Mouse (Mus musculus): Measurements from ENCODE around the gene Aoc3. TPM values are rescaled to one million over a fixed set of nuclear protein-coding genes. Genes with fewer than 3 reads are reported as not detected.

Aoc3 gene
- 0.18 and 0.34 TPM in 2 replicates for polyA plus RNA-seq (2015; fragmentation: Nextera tagmentation; extraction: Ambion mirVana)

DNA sequence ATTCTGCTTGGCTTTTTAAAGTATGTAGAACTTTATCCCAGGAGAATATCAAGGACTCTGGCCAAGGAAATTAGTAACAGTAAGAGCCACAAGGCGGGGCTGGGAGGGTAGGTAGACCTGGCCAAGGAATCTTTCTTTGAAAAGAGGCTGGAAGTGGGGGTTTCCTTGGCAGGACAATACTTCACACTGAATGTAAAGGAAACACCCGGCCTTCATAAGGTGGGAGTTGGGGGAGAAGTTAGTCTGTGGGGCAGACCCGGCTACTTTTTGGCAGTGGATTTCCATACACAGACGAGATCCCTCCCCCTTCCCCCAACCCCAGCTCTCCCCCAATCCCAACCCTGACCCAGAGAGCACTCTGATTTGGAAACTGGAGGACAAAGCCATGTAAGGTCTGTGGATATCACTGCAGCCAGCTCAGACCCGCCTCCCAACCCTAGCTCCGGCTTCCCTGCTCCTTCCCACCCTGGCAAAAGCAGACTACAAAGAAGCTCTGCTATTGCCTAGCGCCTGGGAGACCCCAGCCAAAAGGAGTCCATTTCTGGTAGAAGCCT, at the start of gene Aoc3:
Aoc3 (plus strand) TSS at position 235 of the 554 bp plus-strand sequence.

GRCm38 (mm10) chr11:101302004-101302798, 28.2 kb upstream of the Aoc3 start, which contains the start of gene Becn1:
TSS of gene Becn1 (minus strand) at chr11:101302286.

GRCm38 (mm10) chr11:101315665-101316500, 14.5 kb upstream of the Aoc3 start, which contains the start of gene Psme3:
TSS of gene Psme3 (plus strand) at chr11:101316213.

GRCm38 (mm10) chr11:101324763-101325162, 5.6 kb upstream of the Aoc3 start, which contains the start of gene Aoc2:
TSS of gene Aoc2 (plus strand) at chr11:101325063.

DNA sequence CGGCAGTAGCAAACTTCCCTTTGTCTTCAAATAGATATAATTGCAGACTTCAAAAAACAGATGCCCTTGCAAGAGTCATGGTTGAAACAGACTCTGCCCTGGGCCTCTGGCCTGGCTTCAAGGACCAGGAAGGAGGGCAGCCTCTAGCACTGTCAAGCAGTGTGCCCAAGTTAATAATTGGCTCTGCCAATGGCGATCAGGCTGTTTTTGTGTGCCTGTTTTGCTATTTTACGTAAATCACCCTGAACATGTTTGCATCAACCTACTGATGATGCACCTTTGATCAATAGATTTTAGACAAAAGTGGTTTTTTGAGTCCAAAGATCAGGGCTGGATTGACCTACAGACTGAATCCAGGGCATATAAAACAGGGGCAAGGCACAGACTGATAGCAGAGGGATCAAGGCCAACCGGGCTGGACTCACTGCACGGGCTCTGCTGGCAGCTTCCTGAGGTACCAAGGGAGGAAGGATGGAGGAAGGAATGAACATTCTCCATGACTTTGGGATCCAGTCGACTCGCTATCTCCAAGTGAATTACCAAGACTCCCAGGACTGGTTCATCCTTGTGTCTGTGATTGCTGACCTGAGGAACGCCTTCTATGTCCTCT, 37.0 kb downstream of the Aoc3 start, which contains the start of gene G6pc:
G6pc (plus strand) TSS at position 236 of the 610 bp plus-strand sequence.

Small RNA genes lying within 50 kb of the gene (microRNA-seq; reads per million reads assigned to microRNA genes)
- not detected for gene Gm25593

Other genes with a start within 250 kb of the Aoc3 start
- gene Coasy, start 248.0 kb upstream of the Aoc3 start, polyA plus RNA-seq (2015; fragmentation: Nextera tagmentation; extraction: Ambion mirVana): 30.7 and 32.2 TPM in 2 replicates
- 66.4 and 68.3 TPM in 2 replicates for gene Mlx, start 243.3 kb upstream of the Aoc3 start, polyA plus RNA-seq (2015; fragmentation: Nextera tagmentation; extraction: Ambion mirVana)
- 11.4 and 15.9 TPM in 2 replicates for gene Psmc3ip, start 235.2 kb upstream of the Aoc3 start, polyA plus RNA-seq (2015; fragmentation: Nextera tagmentation; extraction: Ambion mirVana)
- gene Retreg3, start 210.7 kb upstream of the Aoc3 start, polyA plus RNA-seq (2015; fragmentation: Nextera tagmentation; extraction: Ambion mirVana): 21.0 and 22.1 TPM in 2 replicates
- 61.3 and 65.4 TPM in 2 replicates for gene Tubg1, start 210.7 kb upstream of the Aoc3 start, polyA plus RNA-seq (2015; fragmentation: Nextera tagmentation; extraction: Ambion mirVana)
- gene Tubg2, start 174.7 kb upstream of the Aoc3 start, polyA plus RNA-seq (2015; fragmentation: Nextera tagmentation; extraction: Ambion mirVana): 62.5 and 67.4 TPM in 2 replicates
- 13.6 and 14.3 TPM in 2 replicates for gene Cntnap1, start 160.1 kb upstream of the Aoc3 start, polyA plus RNA-seq (2015; fragmentation: Nextera tagmentation; extraction: Ambion mirVana)
- 7.9 and 10.5 TPM in 2 replicates for gene Plekhh3, start 159.3 kb upstream of the Aoc3 start, polyA plus RNA-seq (2015; fragmentation: Nextera tagmentation; extraction: Ambion mirVana)
- gene Ccr10, start 155.2 kb upstream of the Aoc3 start, polyA plus RNA-seq (2015; fragmentation: Nextera tagmentation; extraction: Ambion mirVana): 0.56 and 1.0 TPM in 2 replicates
- 21.5 and 25.4 TPM in 2 replicates for gene Ezh1, start 104.1 kb upstream of the Aoc3 start, polyA plus RNA-seq (2015; fragmentation: Nextera tagmentation; extraction: Ambion mirVana)
- 143 and 155 TPM in 2 replicates for gene Ramp2, start 84.6 kb upstream of the Aoc3 start, polyA plus RNA-seq (2015; fragmentation: Nextera tagmentation; extraction: Ambion mirVana)
- gene Vps25, start 76.9 kb upstream of the Aoc3 start, polyA plus RNA-seq (2015; fragmentation: Nextera tagmentation; extraction: Ambion mirVana): 129 and 133 TPM in 2 replicates
- gene Wnk4, start 70.0 kb upstream of the Aoc3 start, polyA plus RNA-seq (2015; fragmentation: Nextera tagmentation; extraction: Ambion mirVana): 5.9 and 6.4 TPM in 2 replicates
- gene Cntd1, start 51.6 kb upstream of the Aoc3 start, polyA plus RNA-seq (2015; fragmentation: Nextera tagmentation; extraction: Ambion mirVana): 0.48 and 1.0 TPM in 2 replicates
- gene Coa3, start 51.5 kb upstream of the Aoc3 start, polyA plus RNA-seq (2015; fragmentation: Nextera tagmentation; extraction: Ambion mirVana): 229 and 252 TPM in 2 replicates
- gene Becn1, start 28.3 kb upstream of the Aoc3 start, polyA plus RNA-seq (2015; fragmentation: Nextera tagmentation; extraction: Ambion mirVana): 131 and 140 TPM in 2 replicates
- 80.5 and 81.0 TPM in 2 replicates for gene Psme3, start 14.4 kb upstream of the Aoc3 start, polyA plus RNA-seq (2015; fragmentation: Nextera tagmentation; extraction: Ambion mirVana)
- 0.46 and 0.64 TPM in 2 replicates for gene Aoc2, start 5.5 kb upstream of the Aoc3 start, polyA plus RNA-seq (2015; fragmentation: Nextera tagmentation; extraction: Ambion mirVana)
- gene G6pc, start 37.0 kb downstream of the Aoc3 start, polyA plus RNA-seq (2015; fragmentation: Nextera tagmentation; extraction: Ambion mirVana): not detected in 2 replicates
- 84.4 and 90.0 TPM in 2 replicates for gene Aarsd1, start 87.0 kb downstream of the Aoc3 start, polyA plus RNA-seq (2015; fragmentation: Nextera tagmentation; extraction: Ambion mirVana)
- gene Gm27029, start 94.2 kb downstream of the Aoc3 start, polyA plus RNA-seq (2015; fragmentation: Nextera tagmentation; extraction: Ambion mirVana): 5.1 and 6.6 TPM in 2 replicates
- gene Rundc1, start 94.5 kb downstream of the Aoc3 start, polyA plus RNA-seq (2015; fragmentation: Nextera tagmentation; extraction: Ambion mirVana): 22.4 and 24.5 TPM in 2 replicates
- 4.1 and 4.5 TPM in 2 replicates for gene Ptges3l, start 94.7 kb downstream of the Aoc3 start, polyA plus RNA-seq (2015; fragmentation: Nextera tagmentation; extraction: Ambion mirVana)
- 246 and 275 TPM in 2 replicates for gene Rpl27, start 111.7 kb downstream of the Aoc3 start, polyA plus RNA-seq (2015; fragmentation: Nextera tagmentation; extraction: Ambion mirVana)
- gene Ifi35, start 117.8 kb downstream of the Aoc3 start, polyA plus RNA-seq (2015; fragmentation: Nextera tagmentation; extraction: Ambion mirVana): 6.7 and 8.5 TPM in 2 replicates
- gene Rnd2, start 134.4 kb downstream of the Aoc3 start, polyA plus RNA-seq (2015; fragmentation: Nextera tagmentation; extraction: Ambion mirVana): 163 and 168 TPM in 2 replicates
- 103 and 115 TPM in 2 replicates for gene Vat1, start 135.6 kb downstream of the Aoc3 start, polyA plus RNA-seq (2015; fragmentation: Nextera tagmentation; extraction: Ambion mirVana)
- 1.8 and 1.9 TPM in 2 replicates for gene Brca1, start 221.3 kb downstream of the Aoc3 start, polyA plus RNA-seq (2015; fragmentation: Nextera tagmentation; extraction: Ambion mirVana)
- gene Nbr1, start 221.5 kb downstream of the Aoc3 start, polyA plus RNA-seq (2015; fragmentation: Nextera tagmentation; extraction: Ambion mirVana): 47.0 TPM in 2 replicates

Data from neural tube, postnatal 0 days (tissue).